Mouse (Mus musculus) myocyte (in vitro differentiated cells): Measurements from ENCODE around the gene Lctl.

Source experiments
- E2F4 ChIP-seq: IDR thresholded peaks from one replicate; pipeline ENCODE4 v1.6.1; 2011; ENCODE audit warnings: mild to moderate bottlenecking, control low read depth, moderate library complexity; ENCODE audit not compliant: insufficient read depth
- MAX ChIP-seq: IDR thresholded peaks from one replicate; pipeline ENCODE4 v1.6.1; 2011; ENCODE audit warnings: low read depth, mild to moderate bottlenecking, control low read depth
- POLR2A ChIP-seq: IDR thresholded peaks from one replicate; pipeline ENCODE4 v1.6.1; 2011; ENCODE audit warnings: low read depth, mild to moderate bottlenecking, control low read depth, moderate library complexity; ENCODE audit not compliant: insufficient read length
- POLR2AphosphoS2 ChIP-seq: IDR thresholded peaks from one replicate; pipeline ENCODE4 v1.6.1; 2011; ENCODE audit warnings: low read depth, control low read depth; ENCODE audit not compliant: insufficient read length
- TCF12 ChIP-seq: IDR thresholded peaks from one replicate; pipeline ENCODE4 v1.6.1; 2011; ENCODE audit warnings: mild to moderate bottlenecking, control low read depth; ENCODE audit not compliant: poor library complexity, insufficient read depth, severe bottlenecking
- TCF3 ChIP-seq: IDR thresholded peaks from one replicate; pipeline ENCODE4 v1.6.1; 2011; ENCODE audit warnings: low read depth, control low read depth; ENCODE audit not compliant: insufficient read length
- USF1 ChIP-seq: IDR thresholded peaks from one replicate; pipeline ENCODE4 v1.6.1; 2011; ENCODE audit warnings: low read depth, mild to moderate bottlenecking, control low read depth, moderate library complexity

DNA sequence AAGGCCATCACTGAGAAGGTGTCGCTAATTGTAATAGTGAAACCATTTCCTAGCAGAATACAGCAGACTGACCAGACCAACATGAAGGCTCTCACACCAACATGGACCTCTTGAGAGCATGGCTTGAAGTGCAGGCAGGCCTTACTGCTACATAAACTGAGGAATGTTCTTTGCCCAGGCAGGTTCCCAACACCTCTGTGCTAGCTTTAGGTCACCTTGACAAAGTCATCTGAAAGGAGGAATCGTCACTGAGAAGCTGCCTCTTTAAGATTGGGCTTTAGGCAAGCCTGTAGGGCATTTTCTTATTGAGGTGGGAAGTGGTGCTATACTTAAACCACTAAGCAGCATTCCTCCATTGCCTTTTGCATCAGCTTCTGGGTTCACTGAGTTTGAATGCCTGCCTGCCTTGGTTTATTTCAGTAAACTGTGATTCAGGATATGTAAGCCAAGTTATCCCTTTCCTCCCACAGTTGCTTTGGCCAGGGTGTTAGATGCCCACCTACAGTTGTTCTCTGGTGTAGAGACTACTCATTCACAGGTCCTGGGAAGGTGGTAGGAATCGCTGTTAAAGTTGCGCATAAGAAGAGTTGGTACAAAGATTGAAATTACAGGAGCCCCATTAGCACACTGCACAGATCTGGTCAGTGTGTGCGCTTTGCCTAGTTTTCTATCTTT lies 67.4 kb downstream of the Lctl start:
- TF ChIP-seq MAX (no peak), USF1 (no peak), E2F4 (no peak), POLR2A (no peak), POLR2AphosphoS2 (peak; percentile 21), TCF12 (no peak), TCF3 (no peak)
